Mouse (Mus musculus) liver, embryonic 14.5 days (tissue): ENCODE data around the gene Inka1.

Source experiments
- CTCF ChIP-seq: IDR thresholded peaks from 2 replicates; pipeline ENCODE4 v1.5.1; 2016; ENCODE audit warnings: antibody characterized with exemption, low read depth, control low read depth
- EP300 ChIP-seq: IDR thresholded peaks from 2 replicates; pipeline ENCODE4 v1.6.1; 2016; ENCODE audit warnings: antibody characterized with exemption, low read depth

DNA sequence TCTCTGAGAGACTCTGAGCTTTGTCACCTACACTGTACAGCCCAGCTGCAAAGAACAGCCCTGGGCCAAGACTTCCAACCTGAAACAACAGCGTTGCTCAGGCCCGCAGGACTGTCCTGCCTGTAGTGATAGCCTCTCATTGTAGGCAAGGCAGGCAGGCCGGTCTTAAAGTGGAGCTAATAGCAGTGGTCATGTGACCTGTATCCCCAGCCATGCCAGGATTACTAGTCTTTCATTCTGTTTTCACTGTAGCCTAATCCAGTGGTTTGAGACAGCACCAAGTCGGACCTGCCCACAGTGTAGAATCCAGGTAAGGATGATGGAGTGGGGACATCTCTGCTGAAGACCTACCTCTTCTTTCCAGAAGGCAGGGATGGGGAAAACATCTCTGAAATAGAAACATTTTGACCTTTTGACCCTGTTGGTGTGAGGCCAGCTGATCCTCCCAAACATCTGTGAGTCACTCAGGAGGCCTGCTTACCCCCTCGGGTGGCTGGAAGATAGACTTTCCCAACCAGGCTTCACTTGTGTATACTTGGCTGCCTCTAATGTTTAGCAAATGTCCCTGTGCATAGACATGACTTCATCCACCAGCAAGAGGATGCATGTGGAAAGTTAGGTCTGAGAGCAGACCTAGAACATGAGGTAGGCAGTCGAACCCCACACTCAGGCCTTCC lies 29.9 kb downstream of the Inka1 start:
- TF ChIP-seq CTCF: no peak
- TF ChIP-seq EP300: no peak
